Mouse (Mus musculus) liver, embryonic 16.5 days (tissue): Measurements from ENCODE around the gene Maml3. TPM values are rescaled to one million over a fixed set of nuclear protein-coding genes. Genes with fewer than 3 reads are reported as not detected.
A peak's percentile ranks its signal among the peaks of the same experiment; 100 is the strongest.

ENCODE experiments used
- ATAC-seq: fragments of 200-750 bp; cut with Nextera tagmentation; 2 replicates; pipeline ENCODE4 v1.8.0; 2017; ENCODE audit warnings: low read depth, mild to moderate bottlenecking, moderate number of reproducible peaks, moderate library complexity
- H3K27ac ChIP-seq: fragments of 300-500 bp; sonication (generic); 2 replicates; pipeline ENCODE4 v1.5.1; 2014; ENCODE audit warnings: mild to moderate bottlenecking, low read length
- H3K27me3 ChIP-seq: fragments of 300-500 bp; sonication (generic); 2 replicates; pipeline ENCODE4 v1.6.1; 2014; ENCODE audit warnings: low read depth, low read length, mixed read lengths; ENCODE audit not compliant: control insufficient read depth, insufficient read depth
- H3K36me3 ChIP-seq: fragments of 300-500 bp; sonication (generic); 2 replicates; pipeline ENCODE4 v1.6.1; 2014; ENCODE audit warnings: mild to moderate bottlenecking; ENCODE audit not compliant: control insufficient read depth, insufficient read depth
- H3K4me1 ChIP-seq: fragments of 300-500 bp; sonication (generic); 2 replicates; pipeline ENCODE4 v1.6.1; 2014; ENCODE audit warnings: low read depth, low read length, mixed read lengths; ENCODE audit not compliant: control insufficient read depth
- H3K4me2 ChIP-seq: fragments of 300-500 bp; sonication (generic); 2 replicates; pipeline ENCODE4 v1.6.1; 2014; ENCODE audit warnings: low read depth, low read length, mixed read lengths
- H3K4me3 ChIP-seq: fragments of 300-500 bp; sonication (generic); 2 replicates; pipeline ENCODE4 v1.5.1; 2014; ENCODE audit warnings: low read depth, mild to moderate bottlenecking, low read length
- H3K9ac ChIP-seq: fragments of 300-500 bp; sonication (generic); 2 replicates; pipeline ENCODE4 v1.6.1; 2014; ENCODE audit warnings: low read depth, low read length
- H3K9me3 ChIP-seq: fragments of 300-500 bp; sonication (generic); replicated peaks from 2 replicates; pipeline ENCODE4 v1.6.1; 2016; ENCODE audit warnings: low read length; ENCODE audit not compliant: control insufficient read depth
- WGBS: fragments of 180-500 bp; shearing (Covaris S2); extraction: QIAGEN DNeasy Blood & Tissue Kit; methylation state at CpG from one replicate; pipeline ENCODE4 v1.1.7; 2014; ENCODE audit not compliant: insufficient replicate concordance; 5-methylcytosine and 5-hydroxymethylcytosine counted together
- polyA plus RNA-seq: library from polyadenylated mRNA; unstranded; fragments of >200 nt; fragmentation: Nextera tagmentation; extraction: Ambion mirVana; gene quantifications from 2 replicates; pipeline ENCODE4 v1.2.1, GENCODE M21; 2015

The Maml3 gene
- polyA plus RNA-seq, 1 experiment from 2014 or later = 0.78 TPM

- no peaks in the 10 kb centered on the region for H3K36me3 ChIP-seq
- WGBS = 74% methylated on average over 6 of the region's 6 CpGs
- no peak for ATAC-seq
- peaks cover 11% of the 10 kb centered on the region for H3K4me1 ChIP-seq
- no peak overlapping the region for H3K4me3 ChIP-seq
- H3K4me2 ChIP-seq = no peak overlapping the region
- H3K9me3 ChIP-seq = no peaks in the 10 kb centered on the region
- H3K27me3 ChIP-seq = no peaks in the 10 kb centered on the region
- H3K9ac ChIP-seq = no peak overlapping the region
- H3K27ac ChIP-seq = no peak overlapping the region
Measured at GRCm38 (mm10) chr3:51686316-51686715, 418.6 kb downstream of the Maml3 start.

GRCm38 (mm10) chr3:51685539-51685938, 419.3 kb downstream of the Maml3 start:
- ATAC-seq = no peak
- WGBS = 77% methylated on average over 6 of the region's 6 CpGs
- no peak overlapping the region for H3K4me2 ChIP-seq
- H3K36me3 ChIP-seq = no peaks in the 10 kb centered on the region
- no peaks in the 10 kb centered on the region for H3K9me3 ChIP-seq
- no peak overlapping the region for H3K4me3 ChIP-seq
- H3K27ac ChIP-seq = no peak overlapping the region
- no peaks in the 10 kb centered on the region for H3K27me3 ChIP-seq
- peaks cover 11% of the 10 kb centered on the region for H3K4me1 ChIP-seq
- no peak overlapping the region for H3K9ac ChIP-seq

GRCm38 (mm10) chr3:51674963-51675362, 429.9 kb downstream of the Maml3 start:
- no peak overlapping the region for H3K4me2 ChIP-seq
- no peaks in the 10 kb centered on the region for H3K27me3 ChIP-seq
- H3K9me3 ChIP-seq = no peaks in the 10 kb centered on the region
- H3K27ac ChIP-seq = no peak overlapping the region
- H3K4me1 ChIP-seq = peaks cover 36% of the 10 kb centered on the region
- H3K9ac ChIP-seq = no peak overlapping the region
- no peak for ATAC-seq
- 49% methylated on average over 3 of the region's 3 CpGs for WGBS
- H3K36me3 ChIP-seq = no peaks in the 10 kb centered on the region
- H3K4me3 ChIP-seq = no peak overlapping the region

GRCm38 (mm10) chr3:51673408-51674086, 431.3 kb downstream of the Maml3 start:
- H3K9ac ChIP-seq = no peak overlapping the region
- H3K27me3 ChIP-seq = no peaks in the 10 kb centered on the region
- no peaks in the 10 kb centered on the region for H3K36me3 ChIP-seq
- H3K4me1 ChIP-seq = peaks cover 38% of the 10 kb centered on the region
- no peak overlapping the region for H3K4me2 ChIP-seq
- no peak for ATAC-seq
- no peaks in the 10 kb centered on the region for H3K9me3 ChIP-seq
- no peak overlapping the region for H3K4me3 ChIP-seq
- 63% methylated on average over 21 of the region's 21 CpGs for WGBS
- H3K27ac ChIP-seq = no peak overlapping the region

GRCm38 (mm10) chr3:51672631-51673030, 432.2 kb downstream of the Maml3 start:
- Histone ChIP-seq H3K36me3 (no peaks in the 10 kb centered on the region), H3K27ac (no peak overlapping the region), H3K9ac (no peak overlapping the region), H3K27me3 (no peaks in the 10 kb centered on the region), H3K4me1 (peaks cover 38% of the 10 kb centered on the region), H3K4me2 (no peak overlapping the region), H3K9me3 (no peaks in the 10 kb centered on the region), H3K4me3 (no peak overlapping the region)
- 20% methylated on average over 4 of the region's 4 CpGs for WGBS
- no peak for ATAC-seq

- H3K27ac ChIP-seq = peak overlapping the region; percentile 51; the same call in 1 of the 2 replicates
- no peak overlapping the region for H3K4me3 ChIP-seq
- H3K4me2 ChIP-seq = peak overlapping the region; percentile 41
- H3K36me3 ChIP-seq = no peaks in the 10 kb centered on the region
- no peaks in the 10 kb centered on the region for H3K9me3 ChIP-seq
- 58% methylated on average over 1 of the region's 1 CpGs for WGBS
- no peak overlapping the region for H3K9ac ChIP-seq
- peaks cover 38% of the 10 kb centered on the region for H3K4me1 ChIP-seq
- ATAC-seq = no peak
- H3K27me3 ChIP-seq = no peaks in the 10 kb centered on the region
Measured at GRCm38 (mm10) chr3:51671071-51671469, 433.8 kb downstream of the Maml3 start.

- Histone ChIP-seq H3K27me3 (no peaks in the 10 kb centered on the region), H3K4me3 (no peak overlapping the region), H3K9ac (peak overlapping the region; percentile 4; the same call in 1 of the 2 replicates), H3K4me1 (peaks cover 38% of the 10 kb centered on the region), H3K36me3 (no peaks in the 10 kb centered on the region), H3K4me2 (peak overlapping the region; percentile 41), H3K9me3 (no peaks in the 10 kb centered on the region), H3K27ac (peak overlapping the region; percentile 75)
- ATAC-seq = peak; percentile 90
- WGBS = 29% methylated on average over 5 of the region's 5 CpGs
Measured at GRCm38 (mm10) chr3:51670414-51671070, 434.3 kb downstream of the Maml3 start.

GRCm38 (mm10) chr3:51668607-51669006, 436.3 kb downstream of the Maml3 start:
- H3K27ac ChIP-seq = no peak overlapping the region
- no peak overlapping the region for H3K4me2 ChIP-seq
- no peak overlapping the region for H3K4me3 ChIP-seq
- no peaks in the 10 kb centered on the region for H3K9me3 ChIP-seq
- WGBS = 66% methylated on average over 2 of the region's 2 CpGs
- H3K36me3 ChIP-seq = no peaks in the 10 kb centered on the region
- no peaks in the 10 kb centered on the region for H3K27me3 ChIP-seq
- H3K9ac ChIP-seq = no peak overlapping the region
- no peak for ATAC-seq
- peaks cover 36% of the 10 kb centered on the region for H3K4me1 ChIP-seq

- no peaks in the 10 kb centered on the region for H3K9me3 ChIP-seq
- H3K27ac ChIP-seq = peak overlapping the region; percentile 19
- ATAC-seq = no peak
- no peaks in the 10 kb centered on the region for H3K27me3 ChIP-seq
- 13% methylated on average over 6 of the region's 6 CpGs for WGBS
- peaks cover 30% of the 10 kb centered on the region for H3K4me1 ChIP-seq
- peak overlapping the region; percentile 25 for H3K4me2 ChIP-seq
- peak overlapping the region; percentile 45 for H3K4me3 ChIP-seq
- H3K36me3 ChIP-seq = no peaks in the 10 kb centered on the region
- 0 out of 2 replicates have a peak overlapping the region, but pooled peaks have one; percentile 11 for H3K9ac ChIP-seq
Measured at GRCm38 (mm10) chr3:51662557-51662956, 442.3 kb downstream of the Maml3 start.
